Mouse (Mus musculus): Measurements from ENCODE around the gene Acot8. TPM values are rescaled to one million over a fixed set of nuclear protein-coding genes. Genes with fewer than 3 reads are reported as not detected.

The Acot8 gene
- total and polyA plus RNA-seq, 3 experiments, result 30.9 to 40.3 TPM; not detected in 1

- H3K9me3 ChIP-seq (replicated peaks; ENCODE audit: insufficient read depth, low read length), result no peaks in the 10 kb centered on the region
- peak; percentile 98 for DNase-seq (ENCODE audit: low read depth, low spot score)
- H3K4me1 ChIP-seq (ENCODE audit: control insufficient read depth in 1 of 2, insufficient read depth in 2 of 2, low read length in 2 of 2), result peaks cover 2 to 27% of the 10 kb centered on the region in 2 experiments; a peak in 3 of 4 replicates
- H3K9ac ChIP-seq (ENCODE audit: control insufficient read depth, low read depth, low read length, poor library complexity, severe bottlenecking), result peak within 1 kb of the TSS; percentile 73
- H3K36me3 ChIP-seq (ENCODE audit: control insufficient read depth in 1 of 2, insufficient read depth in 2 of 2, low read length in 2 of 2), result peaks cover 0 to 20% of the 10 kb centered on the region in 2 experiments; a peak in 2 of 4 replicates
- H3K4me3 ChIP-seq (ENCODE audit: control insufficient read depth in 1 of 2, insufficient read depth in 1 of 2, low read depth in 2 of 2, low read length in 2 of 2), result peak within 1 kb of the TSS; percentile 77 to 80
- H3K79me2 ChIP-seq (ENCODE audit: control insufficient read depth, insufficient read depth, low read length, poor library complexity), result peaks cover 4% of the 10 kb centered on the region
- no peaks in the 10 kb centered on the region for H3K27me3 ChIP-seq (ENCODE audit: control insufficient read depth in 1 of 2, insufficient read depth in 2 of 2, low read length in 2 of 2)
- H3K27ac ChIP-seq (ENCODE audit: control insufficient read depth, low read depth, low read length), result peak within 1 kb of the TSS; percentile 59
- TF ChIP-seq ELF1 (IDR thresholded peaks at IDR 0.05; ENCODE audit: low read depth, low read length) (peak; percentile 83), UBTF (IDR thresholded peaks at IDR 0.05; ENCODE audit: borderline replicate concordance, insufficient read depth, low read depth, low read length) (no peak), KAT2A (conservative IDR thresholded peaks at IDR 0.05; ENCODE audit: low read depth, low read length) (no peak), HCFC1 (IDR thresholded peaks at IDR 0.05; ENCODE audit: low read depth, low read length) (peak; percentile 76), E2F4 (IDR thresholded peaks at IDR 0.05; ENCODE audit: borderline replicate concordance, low read depth, low read length) (no peak), ZNF384 (IDR thresholded peaks at IDR 0.05; ENCODE audit: low read depth, low read length) (no peak), MXI1 (IDR thresholded peaks at IDR 0.05; ENCODE audit: low read depth, low read length) (peak; percentile 84), TAL1 (IDR thresholded peaks at IDR 0.05; ENCODE audit: low read length) (no peak), TCF12 (IDR thresholded peaks at IDR 0.05; ENCODE audit: low read depth, low read length) (peak; percentile 61), SMC3 (IDR thresholded peaks at IDR 0.05; ENCODE audit: low read depth, low read length) (no peak), POLR2A (IDR thresholded peaks at IDR 0.05; ENCODE audit: control insufficient read depth in 1 of 2, insufficient read depth in 1 of 2, low read depth in 1 of 2, low read length in 2 of 2, poor library complexity in 1 of 2) (peak; percentile 75 to 76; a peak in 3 of 4 replicates), ZC3H11A (IDR thresholded peaks at IDR 0.05; ENCODE audit: low read depth, low read length) (no peak), MYC (IDR thresholded peaks at IDR 0.05; ENCODE audit: low read depth, low read length) (no peak), RCOR1 (IDR thresholded peaks at IDR 0.05; ENCODE audit: low read depth, low read length) (peak; percentile 9; the same call in 1 of the 2 replicates), USF1 (IDR thresholded peaks at IDR 0.05; ENCODE audit: low read depth, low read length) (no peak), TBP (IDR thresholded peaks at IDR 0.05; ENCODE audit: low read depth, low read length) (no peak), POLR2AphosphoS5 (IDR thresholded peaks at IDR 0.05; ENCODE audit: borderline replicate concordance, low read depth, low read length) (no peak), EP300 (IDR thresholded peaks at IDR 0.05; ENCODE audit: low read depth in 1 of 2, low read length in 2 of 2) (no peak), MYB (IDR thresholded peaks at IDR 0.05; ENCODE audit: low read depth, low read length) (no peak), GATA1 (IDR thresholded peaks at IDR 0.05; ENCODE audit: low read depth, low read length) (no peak), RAD21 (IDR thresholded peaks at IDR 0.05; ENCODE audit: low read depth, low read length) (no peak), SIN3A (IDR thresholded peaks at IDR 0.05; ENCODE audit: low read length) (peak; percentile 64), MAX (IDR thresholded peaks at IDR 0.05; ENCODE audit: low read length) (peak; percentile 20; the same call in 1 of the 2 replicates), NRF1 (IDR thresholded peaks at IDR 0.05; ENCODE audit: insufficient read depth, low read depth, low read length, poor library complexity, severe bottlenecking) (no peak), CHD1 (IDR thresholded peaks at IDR 0.05; ENCODE audit: low read depth, low read length) (no peak), JUND (IDR thresholded peaks at IDR 0.05; ENCODE audit: low read depth, low read length) (no peak), ZMIZ1 (IDR thresholded peaks at IDR 0.05; ENCODE audit: low read depth, low read length) (peak; percentile 59; the same call in 1 of the 2 replicates), NELFE (IDR thresholded peaks at IDR 0.05; ENCODE audit: low read depth, low read length) (peak; percentile 71; the same call in 1 of the 2 replicates), CTCF (IDR thresholded peaks at IDR 0.05 in 2 of 3, conservative IDR thresholded peaks at IDR 0.05 in 1 of 3; ENCODE audit: control insufficient read depth in 1 of 3, insufficient read depth in 1 of 3, low read depth in 2 of 3, low read length in 3 of 3, poor library complexity in 1 of 3, severe bottlenecking in 1 of 3) (no peak), BHLHE40 (IDR thresholded peaks at IDR 0.05; ENCODE audit: borderline replicate concordance, low read depth, low read length) (no peak), MAZ (IDR thresholded peaks at IDR 0.05; ENCODE audit: low read depth, low read length) (no peak), MEF2A (IDR thresholded peaks at IDR 0.05; ENCODE audit: extremely low read depth, insufficient replicate concordance, low read depth, low read length, poor library complexity, severe bottlenecking) (no peak), ZKSCAN1 (IDR thresholded peaks at IDR 0.05; ENCODE audit: low read depth, low read length) (no peak), MAFK (IDR thresholded peaks at IDR 0.05; ENCODE audit: borderline replicate concordance, low read depth, low read length) (no peak), GABPA (IDR thresholded peaks at IDR 0.05; ENCODE audit: low read depth, low read length) (no peak), USF2 (IDR thresholded peaks at IDR 0.05; ENCODE audit: borderline replicate concordance in 1 of 2, insufficient read depth in 1 of 2, low read depth in 1 of 2, low read length in 2 of 2) (no peak), POLR2AphosphoS2 (IDR thresholded peaks at IDR 0.05; ENCODE audit: low read length) (peak; percentile 83; the same call in 1 of the 2 replicates)
Observed at GRCm38 (mm10) chr2:164822636-164823165, 18.0 kb upstream of the Acot8 start, which contains the start of gene Zswim1. TSS of gene Zswim1 (plus strand) at chr2:164822686.

Measured in MEL (cell line).